Mouse (Mus musculus): ENCODE measurements at regions not wholly inside any gene's neighbourhood (a gene's known extent, or its start where the extent isn't known, plus 50 kb on each side); places are given as distances from the start of the nearest gene placed in this dataset.
A peak's percentile ranks its signal among the peaks of the same experiment; 100 is the strongest.

- ATAC-seq (ENCODE audit: poor library complexity, severe bottlenecking) = no peak
Measured at GRCm38 (mm10) chr1:119129039-119129438, 75.6 kb upstream of the Gli2 start.

- ATAC-seq (ENCODE audit: poor library complexity, severe bottlenecking) = no peak
Measured at GRCm38 (mm10) chr1:119125561-119125960, 72.1 kb upstream of the Gli2 start.

GRCm38 (mm10) chr1:119124798-119125197, 71.4 kb upstream of the Gli2 start:
- ATAC-seq (ENCODE audit: poor library complexity, severe bottlenecking) = peak; percentile 45

GRCm38 (mm10) chr1:119124063-119124462, 70.6 kb upstream of the Gli2 start:
- ATAC-seq (ENCODE audit: poor library complexity, severe bottlenecking) = no peak

GRCm38 (mm10) chr1:119123402-119123801, 70.0 kb upstream of the Gli2 start:
- ATAC-seq (ENCODE audit: poor library complexity, severe bottlenecking) = no peak

GRCm38 (mm10) chr1:119122975-119123374, 69.6 kb upstream of the Gli2 start:
- ATAC-seq (ENCODE audit: poor library complexity, severe bottlenecking) = no peak

- ATAC-seq (ENCODE audit: poor library complexity, severe bottlenecking) = no peak
Measured at GRCm38 (mm10) chr1:119119863-119120569, 66.6 kb upstream of the Gli2 start.

- no peak for ATAC-seq (ENCODE audit: poor library complexity, severe bottlenecking)
Measured at GRCm38 (mm10) chr1:119115106-119115674, 61.8 kb upstream of the Gli2 start.

- ATAC-seq (ENCODE audit: poor library complexity, severe bottlenecking) = no peak
Measured at GRCm38 (mm10) chr1:119108578-119108977, 55.2 kb upstream of the Gli2 start.

GRCm38 (mm10) chr1:119106246-119106975, 53.0 kb upstream of the Gli2 start:
- ATAC-seq (ENCODE audit: poor library complexity, severe bottlenecking) = no peak

Measured in megakaryocyte, adult 5-6 weeks (primary cell).